Mouse (Mus musculus): ENCODE measurements around the gene Cfd.
A peak's percentile ranks its signal among the peaks of the same experiment; 100 is the strongest.
"Not testable (repeated sequence)": the region's sequence is repeated elsewhere in the genome, so short reads cannot be mapped to it uniquely, and the experiment has no call there.

Cfd gene

GRCm38 (mm10) chr10:79861230-79862048, 29.2 kb upstream of the Cfd start:
- DNase-seq: no peak

- DNase-seq: no peak
Measured at GRCm38 (mm10) chr10:79862049-79862788, 28.4 kb upstream of the Cfd start.

- DNase-seq: no peak
Measured at GRCm38 (mm10) chr10:79862925-79863324, 27.7 kb upstream of the Cfd start.

GRCm38 (mm10) chr10:79864351-79865188, 26.1 kb upstream of the Cfd start:
- DNase-seq: no peak

- DNase-seq: no peak
Measured at GRCm38 (mm10) chr10:79865189-79865601, 25.5 kb upstream of the Cfd start.

GRCm38 (mm10) chr10:79865801-79866295, 24.8 kb upstream of the Cfd start:
- no peak for DNase-seq

- DNase-seq: no peak
Measured at GRCm38 (mm10) chr10:79866601-79867000, 24.1 kb upstream of the Cfd start.

GRCm38 (mm10) chr10:79871845-79872244, 18.8 kb upstream of the Cfd start:
- no peak for DNase-seq

GRCm38 (mm10) chr10:79872862-79873261, 17.8 kb upstream of the Cfd start:
- peak; percentile 23 for DNase-seq

GRCm38 (mm10) chr10:79873313-79873712, 17.3 kb upstream of the Cfd start:
- DNase-seq: no peak

GRCm38 (mm10) chr10:79873715-79874289, 16.9 kb upstream of the Cfd start:
- no peak for DNase-seq

GRCm38 (mm10) chr10:79874290-79874862, 16.3 kb upstream of the Cfd start, which contains the start of the genes Prtn3 and Plppr3:
TSS of gene Prtn3 (plus strand) at chr10:79874476.
TSS of gene Plppr3 (minus strand) at chr10:79874634.
- DNase-seq: peak; percentile 55

GRCm38 (mm10) chr10:79877174-79877573, 13.5 kb upstream of the Cfd start:
- no peak for DNase-seq

GRCm38 (mm10) chr10:79877757-79878156, 12.9 kb upstream of the Cfd start:
- DNase-seq: no peak

GRCm38 (mm10) chr10:79879527-79879926, 11.1 kb upstream of the Cfd start:
- no peak for DNase-seq

GRCm38 (mm10) chr10:79880721-79881120, 9.9 kb upstream of the Cfd start:
- no peak for DNase-seq

GRCm38 (mm10) chr10:79881981-79882380, 8.7 kb upstream of the Cfd start:
- DNase-seq: peak; percentile 42

- DNase-seq: peak; percentile 88
Measured at GRCm38 (mm10) chr10:79883297-79884084, 7.2 kb upstream of the Cfd start.

- DNase-seq: no peak
Measured at GRCm38 (mm10) chr10:79884446-79884845, 6.2 kb upstream of the Cfd start.

GRCm38 (mm10) chr10:79884938-79885337, 5.7 kb upstream of the Cfd start:
- not testable (repeated sequence) for DNase-seq

- DNase-seq: no peak
Measured at GRCm38 (mm10) chr10:79886054-79886453, 4.6 kb upstream of the Cfd start, which contains the start of gene Elane. TSS of gene Elane (plus strand) at chr10:79886247.

Measured in thymus, postnatal 4 days (tissue).